Mouse (Mus musculus): ENCODE measurements around the gene Tmem239. TPM values are rescaled to one million over a fixed set of nuclear protein-coding genes. Genes with fewer than 3 reads are reported as not detected.
A peak's percentile ranks its signal among the peaks of the same experiment; 100 is the strongest.

Gene Tmem239
- polyA plus RNA-seq, 1 experiment from 2014 or later, result not detected

- Histone ChIP-seq H3K9me3 (replicated peaks; ENCODE audit: control insufficient read depth, low read length, poor library complexity, severe bottlenecking) (no peaks in the 10 kb centered on the region), H3K4me1 (ENCODE audit: control insufficient read depth, insufficient read depth, low read length) (no peaks in the 10 kb centered on the region), H3K27me3 (ENCODE audit: control insufficient read depth, insufficient read depth, low read depth, low read length) (no peaks in the 10 kb centered on the region), H3K27ac (ENCODE audit: low read length) (no peak overlapping the region), H3K36me3 (ENCODE audit: control insufficient read depth, insufficient read depth, low read length) (peaks cover 39% of the 10 kb centered on the region), H3K4me3 (ENCODE audit: low read depth, low read length) (no peak overlapping the region), H3K4me2 (ENCODE audit: low read length) (no peak overlapping the region), H3K9ac (ENCODE audit: low read depth, low read length) (no peak overlapping the region)
- 71% methylated on average over 10 of the region's 10 CpGs for WGBS
- ATAC-seq, result no peak
Measured at GRCm38 (mm10) chr2:130442162-130442561, 35.9 kb downstream of the Tmem239 start.

- Histone ChIP-seq H3K4me1 (ENCODE audit: control insufficient read depth, insufficient read depth, low read length) (peaks cover 23% of the 10 kb centered on the region), H3K4me3 (ENCODE audit: low read depth, low read length) (no peak overlapping the region), H3K27ac (ENCODE audit: low read length) (no peak overlapping the region), H3K36me3 (ENCODE audit: control insufficient read depth, insufficient read depth, low read length) (no peaks in the 10 kb centered on the region), H3K9ac (ENCODE audit: low read depth, low read length) (no peak overlapping the region), H3K9me3 (replicated peaks; ENCODE audit: control insufficient read depth, low read length, poor library complexity, severe bottlenecking) (no peaks in the 10 kb centered on the region), H3K27me3 (ENCODE audit: control insufficient read depth, insufficient read depth, low read depth, low read length) (no peaks in the 10 kb centered on the region), H3K4me2 (ENCODE audit: low read length) (no peak overlapping the region)
- ATAC-seq, result no peak
Measured at GRCm38 (mm10) chr2:130448449-130448848, 42.2 kb downstream of the Tmem239 start.

- H3K4me1 ChIP-seq (ENCODE audit: control insufficient read depth, insufficient read depth, low read length), result peaks cover 24% of the 10 kb centered on the region
- H3K36me3 ChIP-seq (ENCODE audit: control insufficient read depth, insufficient read depth, low read length), result no peaks in the 10 kb centered on the region
- peak overlapping the region; percentile 88; the same call in 1 of the 2 replicates for H3K27ac ChIP-seq (ENCODE audit: low read length)
- no peaks in the 10 kb centered on the region for H3K9me3 ChIP-seq (replicated peaks; ENCODE audit: control insufficient read depth, low read length, poor library complexity, severe bottlenecking)
- H3K27me3 ChIP-seq (ENCODE audit: control insufficient read depth, insufficient read depth, low read depth, low read length), result no peaks in the 10 kb centered on the region
- ATAC-seq, result peak; percentile 38; the same call in 1 of the 2 replicates
- H3K4me3 ChIP-seq (ENCODE audit: low read depth, low read length), result peak overlapping the region; percentile 95
- WGBS, result 10% methylated on average over 17 of the region's 17 CpGs
- peak overlapping the region; percentile 95 for H3K9ac ChIP-seq (ENCODE audit: low read depth, low read length)
- peak overlapping the region; percentile 93 for H3K4me2 ChIP-seq (ENCODE audit: low read length)
Measured at GRCm38 (mm10) chr2:130449021-130449793, 42.9 kb downstream of the Tmem239 start.

GRCm38 (mm10) chr2:130449794-130450433 is 43.6 kb downstream of the Tmem239 start, which contains the start of gene Ptpra:
Gene Ptpra (plus strand): TSS chr2:130450278.
- Histone ChIP-seq H3K4me3 (ENCODE audit: low read depth, low read length) (peak within 1 kb of the TSS; percentile 95), H3K9ac (ENCODE audit: low read depth, low read length) (peak within 1 kb of the TSS; percentile 95), H3K36me3 (ENCODE audit: control insufficient read depth, insufficient read depth, low read length) (no peaks in the 10 kb centered on the region), H3K4me1 (ENCODE audit: control insufficient read depth, insufficient read depth, low read length) (peaks cover 24% of the 10 kb centered on the region), H3K27ac (ENCODE audit: low read length) (peak within 1 kb of the TSS; percentile 88), H3K4me2 (ENCODE audit: low read length) (peak within 1 kb of the TSS; percentile 93), H3K27me3 (ENCODE audit: control insufficient read depth, insufficient read depth, low read depth, low read length) (no peaks in the 10 kb centered on the region), H3K9me3 (replicated peaks; ENCODE audit: control insufficient read depth, low read length, poor library complexity, severe bottlenecking) (no peaks in the 10 kb centered on the region)
- 0% methylated on average over 42 of the region's 50 CpGs for WGBS
- peak; percentile 97 for ATAC-seq

- peak overlapping the region; percentile 88 for H3K27ac ChIP-seq (ENCODE audit: low read length)
- ATAC-seq, result peak; percentile 84
- H3K9ac ChIP-seq (ENCODE audit: low read depth, low read length), result peak overlapping the region; percentile 95
- peaks cover 24% of the 10 kb centered on the region for H3K4me1 ChIP-seq (ENCODE audit: control insufficient read depth, insufficient read depth, low read length)
- no peaks in the 10 kb centered on the region for H3K36me3 ChIP-seq (ENCODE audit: control insufficient read depth, insufficient read depth, low read length)
- no peaks in the 10 kb centered on the region for H3K9me3 ChIP-seq (replicated peaks; ENCODE audit: control insufficient read depth, low read length, poor library complexity, severe bottlenecking)
- H3K4me3 ChIP-seq (ENCODE audit: low read depth, low read length), result peak overlapping the region; percentile 95
- H3K4me2 ChIP-seq (ENCODE audit: low read length), result peak overlapping the region; percentile 93
- WGBS, result under 1% methylated on average over 26 of the region's 47 CpGs
- no peaks in the 10 kb centered on the region for H3K27me3 ChIP-seq (ENCODE audit: control insufficient read depth, insufficient read depth, low read depth, low read length)
Measured at GRCm38 (mm10) chr2:130450434-130450796, 44.1 kb downstream of the Tmem239 start.

GRCm38 (mm10) chr2:130451086-130451726 is 44.9 kb downstream of the Tmem239 start:
- Histone ChIP-seq H3K4me2 (ENCODE audit: low read length) (peak overlapping the region; percentile 93), H3K9me3 (replicated peaks; ENCODE audit: control insufficient read depth, low read length, poor library complexity, severe bottlenecking) (no peaks in the 10 kb centered on the region), H3K27me3 (ENCODE audit: control insufficient read depth, insufficient read depth, low read depth, low read length) (no peaks in the 10 kb centered on the region), H3K4me1 (ENCODE audit: control insufficient read depth, insufficient read depth, low read length) (peaks cover 24% of the 10 kb centered on the region), H3K27ac (ENCODE audit: low read length) (no peak overlapping the region), H3K36me3 (ENCODE audit: control insufficient read depth, insufficient read depth, low read length) (no peaks in the 10 kb centered on the region), H3K9ac (ENCODE audit: low read depth, low read length) (peak overlapping the region; percentile 95), H3K4me3 (ENCODE audit: low read depth, low read length) (peak overlapping the region; percentile 95)
- WGBS, result 62% methylated on average over 14 of the region's 14 CpGs
- ATAC-seq, result no peak

GRCm38 (mm10) chr2:130451727-130452090 is 45.4 kb downstream of the Tmem239 start:
- peak overlapping the region; percentile 95 for H3K4me3 ChIP-seq (ENCODE audit: low read depth, low read length)
- no peak for ATAC-seq

GRCm38 (mm10) chr2:130452266-130452665 is 46.0 kb downstream of the Tmem239 start:
- H3K9me3 ChIP-seq (replicated peaks; ENCODE audit: control insufficient read depth, low read length, poor library complexity, severe bottlenecking), result no peaks in the 10 kb centered on the region
- H3K4me2 ChIP-seq (ENCODE audit: low read length), result peak overlapping the region; percentile 93; the same call in 1 of the 2 replicates
- H3K4me3 ChIP-seq (ENCODE audit: low read depth, low read length), result no peak overlapping the region
- no peak overlapping the region for H3K27ac ChIP-seq (ENCODE audit: low read length)
- no peaks in the 10 kb centered on the region for H3K36me3 ChIP-seq (ENCODE audit: control insufficient read depth, insufficient read depth, low read length)
- no peak overlapping the region for H3K9ac ChIP-seq (ENCODE audit: low read depth, low read length)
- H3K4me1 ChIP-seq (ENCODE audit: control insufficient read depth, insufficient read depth, low read length), result peaks cover 24% of the 10 kb centered on the region
- no peaks in the 10 kb centered on the region for H3K27me3 ChIP-seq (ENCODE audit: control insufficient read depth, insufficient read depth, low read depth, low read length)
- no peak for ATAC-seq
- 48% methylated on average over 2 of the region's 2 CpGs for WGBS

More at GRCm38 (mm10) chr2:130451727-130452090, 45.4 kb downstream of the Tmem239 start:
- peaks cover 24% of the 10 kb centered on the region for H3K4me1 ChIP-seq (ENCODE audit: control insufficient read depth, insufficient read depth, low read length)
- 74% methylated on average over 3 of the region's 3 CpGs for WGBS
- H3K27ac ChIP-seq (ENCODE audit: low read length), result no peak overlapping the region
- H3K9ac ChIP-seq (ENCODE audit: low read depth, low read length), result peak overlapping the region; percentile 95
- H3K27me3 ChIP-seq (ENCODE audit: control insufficient read depth, insufficient read depth, low read depth, low read length), result no peaks in the 10 kb centered on the region
- H3K36me3 ChIP-seq (ENCODE audit: control insufficient read depth, insufficient read depth, low read length), result no peaks in the 10 kb centered on the region
- H3K4me2 ChIP-seq (ENCODE audit: low read length), result peak overlapping the region; percentile 93
- no peaks in the 10 kb centered on the region for H3K9me3 ChIP-seq (replicated peaks; ENCODE audit: control insufficient read depth, low read length, poor library complexity, severe bottlenecking)

- H3K9me3 ChIP-seq (replicated peaks; ENCODE audit: control insufficient read depth, low read length, poor library complexity, severe bottlenecking), result no peaks in the 10 kb centered on the region
- H3K36me3 ChIP-seq (ENCODE audit: control insufficient read depth, insufficient read depth, low read length), result no peaks in the 10 kb centered on the region
- H3K4me2 ChIP-seq (ENCODE audit: low read length), result no peak overlapping the region
- ATAC-seq, result no peak
- H3K4me3 ChIP-seq (ENCODE audit: low read depth, low read length), result no peak overlapping the region
- H3K4me1 ChIP-seq (ENCODE audit: control insufficient read depth, insufficient read depth, low read length), result peaks cover 24% of the 10 kb centered on the region
- H3K9ac ChIP-seq (ENCODE audit: low read depth, low read length), result no peak overlapping the region
- H3K27me3 ChIP-seq (ENCODE audit: control insufficient read depth, insufficient read depth, low read depth, low read length), result no peaks in the 10 kb centered on the region
- no peak overlapping the region for H3K27ac ChIP-seq (ENCODE audit: low read length)
- WGBS, result 69% methylated on average over 6 of the region's 6 CpGs
Measured at GRCm38 (mm10) chr2:130453421-130453820, 47.1 kb downstream of the Tmem239 start.

All from midbrain, embryonic 16.5 days (tissue).